ENCODE assay signal across 7 mouse cellular contexts in the genomic region with DNA sequence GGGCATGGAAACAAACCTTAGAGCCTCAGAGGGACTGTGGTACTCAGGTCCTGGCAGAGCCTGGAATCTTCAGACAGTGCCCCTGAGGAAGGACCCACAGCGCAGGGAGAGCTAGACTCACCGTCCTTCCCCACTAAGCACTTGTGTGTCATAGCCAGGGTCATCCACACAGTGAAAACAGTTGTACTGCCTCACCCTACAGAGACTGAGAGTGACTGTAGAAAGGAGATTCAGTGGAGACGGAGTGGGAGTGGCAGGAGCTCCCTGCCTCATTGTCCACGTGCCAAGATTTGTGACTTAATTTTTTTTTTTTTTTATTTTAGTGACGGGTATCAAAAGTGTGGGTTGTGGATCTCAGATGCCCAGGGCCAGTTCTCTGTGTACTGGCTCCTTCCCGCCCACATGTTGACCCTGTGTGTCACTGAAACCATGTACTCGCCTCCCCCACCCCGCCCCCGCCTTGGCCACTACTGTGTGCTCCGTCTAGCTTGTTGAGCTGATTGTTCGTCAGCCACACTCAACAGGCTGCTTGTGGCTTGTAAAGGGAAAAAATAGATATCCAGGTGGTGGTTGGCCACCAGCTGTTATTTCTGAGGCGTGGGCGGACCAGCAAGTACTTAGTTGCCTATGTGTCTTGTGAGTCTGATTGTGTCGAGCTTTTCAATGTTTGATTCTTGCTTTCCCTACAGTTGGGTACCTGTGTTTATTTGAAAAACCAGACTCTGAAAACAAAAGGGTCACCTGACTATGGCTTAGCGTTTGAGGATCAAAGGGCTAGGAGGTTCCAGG. TPM values are rescaled to one million over a fixed set of nuclear protein-coding genes. Genes with fewer than 3 reads are reported as not detected.
DNase-seq lines count a peak whose midpoint lies in the region; ATAC-seq and TF ChIP-seq lines count a peak whose summit lies in the region.

No protein-coding gene starts in this region.

- no peak for TF ChIP-seq CTCF in lung, postnatal 0 days (IDR thresholded peaks at IDR 0.05)

- H3K9me3 ChIP-seq in lung, postnatal 0 days (ENCODE audit: low read length): no peaks in the 10 kb centered on the region
- H3K9me3 ChIP-seq in hindbrain, embryonic 16.5 days (ENCODE audit: control insufficient read depth, low read length): no peaks in the 10 kb centered on the region

- peak; percentile 26 for DNase-seq in lung, postnatal 0 days (ENCODE audit: low spot score)
- DNase-seq in lung, postnatal 25 days (ENCODE audit: low spot score): no peak
- peak; percentile 44 for DNase-seq in R1 (ENCODE audit: low read depth, low spot score)
- peak; percentile 67 for DNase-seq in gonadal fat pad, adult 2 months (ENCODE audit: low read depth)
- no peak for DNase-seq in cerebellum, adult 11 months

- no peak overlapping the region for H3ac ChIP-seq in myocyte (ENCODE audit: control insufficient read depth, insufficient read length)

- peaks cover 7% of the 10 kb centered on the region; the same call in 1 of the 2 replicates for H3K4me1 ChIP-seq in lung, postnatal 0 days (ENCODE audit: insufficient read depth, low read depth, low read length)
- H3K4me1 ChIP-seq in hindbrain, embryonic 16.5 days (ENCODE audit: control insufficient read depth, insufficient read depth, low read depth, low read length): no peaks in the 10 kb centered on the region

- H3K79me2 ChIP-seq in myocyte (ENCODE audit: control insufficient read depth, insufficient read depth): peaks cover 77% of the 10 kb centered on the region

- no peaks in the 10 kb centered on the region for H3K27me3 ChIP-seq in lung, postnatal 0 days (replicated peaks; ENCODE audit: insufficient read depth, low read length)
- no peaks in the 10 kb centered on the region for H3K27me3 ChIP-seq in myocyte (ENCODE audit: control insufficient read depth, insufficient read depth, insufficient read length)
- H3K27me3 ChIP-seq in hindbrain, embryonic 16.5 days (replicated peaks; ENCODE audit: control insufficient read depth, insufficient read depth, low read length): no peaks in the 10 kb centered on the region

- H3K36me3 ChIP-seq in lung, postnatal 0 days (ENCODE audit: insufficient read depth, low read length): no peaks in the 10 kb centered on the region
- H3K36me3 ChIP-seq in myocyte (ENCODE audit: control insufficient read depth, insufficient read depth): peaks cover 4% of the 10 kb centered on the region
- no peaks in the 10 kb centered on the region for H3K36me3 ChIP-seq in hindbrain, embryonic 16.5 days (ENCODE audit: control insufficient read depth, insufficient read depth, low read length)

- no peak for TF ChIP-seq EP300 in lung, postnatal 0 days (IDR thresholded peaks at IDR 0.05)

- WGBS in lung, postnatal 0 days: 45% methylated on average over 15 of the region's 15 CpGs
- WGBS in hindbrain, embryonic 16.5 days: 61% methylated on average over 15 of the region's 15 CpGs

- H3K9ac ChIP-seq in lung, postnatal 0 days (replicated peaks; ENCODE audit: low read depth): no peak overlapping the region
- no peak overlapping the region for H3K9ac ChIP-seq in hindbrain, embryonic 16.5 days (ENCODE audit: low read depth, low read length)

- H3K4me2 ChIP-seq in lung, postnatal 0 days (replicated peaks; ENCODE audit: low read depth, low read length): no peak overlapping the region
- H3K4me2 ChIP-seq in myocyte (ENCODE audit: low read depth): peak overlapping the region; percentile 98
- no peak overlapping the region for H3K4me2 ChIP-seq in hindbrain, embryonic 16.5 days (ENCODE audit: low read length)

- ATAC-seq in lung, postnatal 0 days: peak; percentile 68
- ATAC-seq in hindbrain, embryonic 16.5 days: no peak

- peak; percentile 40 for TF ChIP-seq POLR2A in myocyte (IDR thresholded peaks at IDR 0.05; ENCODE audit: insufficient read length, low read depth)

- no peak overlapping the region for H3K27ac ChIP-seq in lung, postnatal 0 days (ENCODE audit: low read length)
- no peak overlapping the region for H3K27ac ChIP-seq in hindbrain, embryonic 16.5 days (ENCODE audit: low read depth, low read length)

- H3K4me3 ChIP-seq in lung, postnatal 0 days (ENCODE audit: low read depth, low read length): no peak overlapping the region
- no peak overlapping the region for H3K4me3 ChIP-seq in myocyte
- no peak overlapping the region for H3K4me3 ChIP-seq in hindbrain, embryonic 16.5 days (ENCODE audit: low read length)

TF ChIP-seq in myocyte, 11 proteins besides CTCF, POLR2A, EP300 and RAD21:
- no peak for TF ChIP-seq SRF (IDR thresholded peaks at IDR 0.05; ENCODE audit: control insufficient read depth, insufficient read length, low read depth)
- TF ChIP-seq TCF3 (IDR thresholded peaks at IDR 0.05; ENCODE audit: insufficient read length, low read depth): peak; percentile 45
- no peak for TF ChIP-seq MAX (IDR thresholded peaks at IDR 0.05; ENCODE audit: low read depth)
- no peak for TF ChIP-seq E2F4 (IDR thresholded peaks at IDR 0.05; ENCODE audit: insufficient read depth)
- peak; percentile 69 to 92 (median 91) for TF ChIP-seq MYOD1 (IDR thresholded peaks at IDR 0.05; ENCODE audit: control insufficient read depth in 1 of 3, insufficient read length in 2 of 3, low read depth in 2 of 3)
- peak; percentile 46 to 93 (median 91) for TF ChIP-seq MYOG (IDR thresholded peaks at IDR 0.05; ENCODE audit: control insufficient read depth in 1 of 3, insufficient read depth in 1 of 3, insufficient read length in 2 of 3, low read depth in 2 of 3)
- TF ChIP-seq POLR2AphosphoS2 (IDR thresholded peaks at IDR 0.05; ENCODE audit: insufficient read length, low read depth): peak; percentile 61
- TF ChIP-seq REST (IDR thresholded peaks at IDR 0.05; ENCODE audit: insufficient read depth, insufficient read length): no peak
- TF ChIP-seq TCF12 (IDR thresholded peaks at IDR 0.05; ENCODE audit: insufficient read depth, poor library complexity, severe bottlenecking): peak; percentile 91
- TF ChIP-seq CEBPB (IDR thresholded peaks at IDR 0.05; ENCODE audit: insufficient read depth, poor library complexity, severe bottlenecking): no peak
- TF ChIP-seq USF1 (IDR thresholded peaks at IDR 0.05; ENCODE audit: low read depth): peak; percentile 42

RNA-seq across cellular contexts. Expression of gene Cers6, which starts 12.6 kb away (rescaled TPM):
- 9.6 and 11.4 TPM in 2 replicates for polyA plus RNA-seq in lung, postnatal 0 days (2015; fragmentation: Nextera tagmentation; extraction: Ambion mirVana)
- 17.8 and 21.1 TPM in 2 replicates for polyA plus RNA-seq in gonadal fat pad, adult 2 months (2012; rRNA removed)
- polyA plus RNA-seq in myocyte (2012; fragmentation: generic; extraction: Trizol): 16.5 TPM
- polyA plus RNA-seq in hindbrain, embryonic 16.5 days (2015; fragmentation: Nextera tagmentation; extraction: Ambion mirVana): 45.0 and 54.7 TPM in 2 replicates

Comparison
In these comparisons a context has a peak if more than half of its experiments do, and no peak if none do; other contexts are left out.
1. DNase-seq: peak in lung, postnatal 0 days (single experiment), R1 (single experiment) and gonadal fat pad, adult 2 months (single experiment); none in lung, postnatal 25 days (single experiment) and cerebellum, adult 11 months (single experiment).